Mouse (Mus musculus) liver, embryonic 14.5 days (tissue): ENCODE measurements around the gene Spata5. TPM values are rescaled to one million over a fixed set of nuclear protein-coding genes. Genes with fewer than 3 reads are reported as not detected.

Source experiments
- ATAC-seq: fragments of 200-750 bp; cut with Nextera tagmentation; 2 replicates; pipeline ENCODE4 v1.8.0; 2017; ENCODE audit warnings: moderate number of reproducible peaks, mild to moderate bottlenecking, moderate library complexity; ENCODE audit not compliant: insufficient read depth
- DNase-seq, 3 experiments: peaks; one replicate each; pipeline ENCODE4 v3.0.0-alpha.2; 2012 to 2013; ENCODE audit warnings: low read depth in 3 of 3, low spot score in 3 of 3
- H3K27ac ChIP-seq: fragments of 300-500 bp; sonication (generic); 2 replicates; pipeline ENCODE4 v1.5.1; 2014; ENCODE audit warnings: moderate library complexity, mild to moderate bottlenecking, control low read depth, inconsistent platforms
- H3K27me3 ChIP-seq: fragments of 300-500 bp; sonication (generic); 2 replicates; pipeline ENCODE4 v1.6.1; 2014; ENCODE audit warnings: mild to moderate bottlenecking, low read length, moderate library complexity; ENCODE audit not compliant: control insufficient read depth, insufficient read depth
- H3K36me3 ChIP-seq: fragments of 300-500 bp; sonication (generic); replicated peaks from 2 replicates; pipeline ENCODE4 v1.6.1; 2014; ENCODE audit warnings: low read depth; ENCODE audit not compliant: control insufficient read depth, insufficient read depth
- H3K4me1 ChIP-seq, 2 experiments: fragments of 200-500 bp in 1 of 2; fragments of 300-500 bp in 1 of 2; sonication (generic) in 1 of 2; replicated peaks; 2 replicates each; pipeline ENCODE4 v1.6.1; 2012 to 2014; ENCODE audit warnings: antibody characterized with exemption in 1 of 2, inconsistent platforms in 1 of 2, low read length in 1 of 2; ENCODE audit not compliant: control insufficient read depth in 2 of 2, insufficient read depth in 2 of 2
- H3K4me2 ChIP-seq: fragments of 300-500 bp; sonication (generic); 2 replicates; pipeline ENCODE4 v1.6.1; 2014; ENCODE audit warnings: low read depth, mild to moderate bottlenecking, control low read depth, moderate library complexity
- H3K4me3 ChIP-seq, 2 experiments: fragments of 200-500 bp in 1 of 2; fragments of 300-500 bp in 1 of 2; sonication (generic) in 1 of 2; 2 replicates each; pipeline ENCODE4 v1.5.1; 2012 to 2014; ENCODE audit warnings: low read depth in 2 of 2, low read length in 2 of 2, mild to moderate bottlenecking in 2 of 2, control low read depth in 1 of 2, inconsistent platforms in 1 of 2, moderate library complexity in 1 of 2; ENCODE audit not compliant: insufficient read depth in 1 of 2
- H3K9ac ChIP-seq: fragments of 300-500 bp; sonication (generic); replicated peaks from 2 replicates; pipeline ENCODE4 v1.6.1; 2014; ENCODE audit warnings: mild to moderate bottlenecking, control low read depth, moderate library complexity
- H3K9me3 ChIP-seq: fragments of 300-500 bp; sonication (generic); 2 replicates; pipeline ENCODE4 v1.6.1; 2016; ENCODE audit warnings: low read length, mixed read lengths; ENCODE audit not compliant: control insufficient read depth
- CTCF ChIP-seq: IDR thresholded peaks from 2 replicates; pipeline ENCODE4 v1.5.1; 2016; ENCODE audit warnings: antibody characterized with exemption, low read depth, control low read depth
- EP300 ChIP-seq: IDR thresholded peaks from 2 replicates; pipeline ENCODE4 v1.6.1; 2016; ENCODE audit warnings: antibody characterized with exemption, low read depth
- WGBS: fragments of 180-500 bp; shearing (Covaris S2); extraction: QIAGEN DNeasy Blood & Tissue Kit; methylation state at CpG from one replicate; pipeline ENCODE4 v1.1.7; 2014; ENCODE audit not compliant: insufficient replicate concordance; 5-methylcytosine and 5-hydroxymethylcytosine counted together
- polyA plus RNA-seq, 2 experiments: library from polyadenylated mRNA; depleted of rRNA in 1 of 2; stranded (reverse) in 1 of 2; unstranded in 1 of 2; fragments of >200 nt; fragmentation: Nextera tagmentation in 1 of 2; extraction: Ambion mirVana in 1 of 2; gene quantifications; 2 replicates each; pipeline versions ENCODE4 v1.2.1 to v1.2.3; 2012 to 2014

Gene Spata5
- polyA plus RNA-seq, 2 experiments = 6.0 to 22.2 TPM

DNA sequence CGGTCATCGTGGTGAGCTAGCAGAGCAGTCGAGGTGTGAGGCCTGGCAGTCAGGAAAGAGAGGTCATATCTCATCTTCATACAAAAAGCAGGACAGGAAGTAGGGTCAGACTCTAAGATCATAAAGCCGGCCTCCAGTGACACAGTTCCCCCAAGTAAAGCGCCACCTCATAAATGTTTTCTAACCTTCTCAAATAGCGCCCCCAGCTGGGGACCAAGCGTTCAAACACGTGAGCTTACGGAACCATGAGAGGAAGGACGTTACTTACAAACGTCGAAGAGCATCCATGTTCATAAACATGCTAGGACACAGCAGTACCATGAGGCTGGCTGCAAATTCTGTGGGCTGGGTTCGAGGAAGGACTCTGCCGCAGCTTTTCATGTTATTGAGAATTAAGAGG is 40.5 kb upstream of the Spata5 start:
- H3K4me1 ChIP-seq = no peaks in the 10 kb centered on the region
- 59% methylated on average over 14 of the region's 14 CpGs for WGBS

DNA sequence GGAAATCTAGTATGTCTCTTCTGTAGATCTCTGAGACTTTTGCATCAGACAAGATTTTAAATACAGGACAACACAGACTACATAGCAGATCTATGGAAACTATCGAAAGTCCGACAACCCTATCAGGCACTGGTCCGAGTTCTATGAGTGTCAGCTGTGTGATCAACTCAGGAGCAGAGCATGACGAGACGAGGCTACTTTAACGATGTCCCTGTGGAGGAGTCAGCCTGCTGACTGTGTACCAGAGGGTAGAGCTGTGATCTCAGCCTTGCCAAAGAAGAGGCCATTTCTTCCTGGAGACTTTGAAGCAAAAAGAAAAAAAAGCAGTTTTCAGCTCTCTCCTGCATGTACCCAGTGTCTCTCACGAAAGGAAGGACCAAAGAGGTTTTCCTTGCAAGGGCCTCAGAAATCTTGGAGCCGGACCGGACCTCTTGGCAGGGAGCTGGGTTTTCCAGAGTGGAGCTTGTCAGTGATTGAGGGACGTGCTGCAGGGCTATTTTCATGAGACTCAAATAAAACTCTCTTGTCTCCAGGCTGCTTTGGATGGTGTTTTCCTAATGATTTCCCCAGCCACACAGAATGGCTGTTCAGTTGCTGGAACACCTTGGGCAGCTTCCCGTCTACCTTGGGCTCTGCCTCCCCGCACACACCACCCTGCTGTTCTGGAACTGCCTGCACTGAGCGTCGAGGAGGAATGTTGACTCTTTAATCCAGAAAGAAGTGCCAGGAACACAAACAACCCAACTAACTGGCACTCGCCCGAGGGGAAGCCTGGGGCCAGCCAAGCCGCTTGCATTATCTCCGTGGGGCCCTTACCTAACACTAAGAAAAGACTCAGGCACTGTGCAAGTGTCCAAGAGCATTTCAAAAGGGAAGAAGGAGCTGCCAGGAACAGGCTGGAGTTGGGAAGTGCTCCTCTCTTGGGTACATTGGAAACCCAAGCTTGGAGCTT is 39.5 kb upstream of the Spata5 start:
- H3K4me3 ChIP-seq = no peak overlapping the region
- no peaks in the 10 kb centered on the region for H3K9me3 ChIP-seq
- TF ChIP-seq EP300 = no peak
- TF ChIP-seq CTCF = no peak
- ATAC-seq (no peak), DNase-seq (no peak)
- H3K9ac ChIP-seq = no peak overlapping the region
- no peaks in the 10 kb centered on the region for H3K36me3 ChIP-seq
- WGBS = 66% methylated on average over 18 of the region's 18 CpGs
- no peaks in the 10 kb centered on the region for H3K4me1 ChIP-seq
- no peak overlapping the region for H3K27ac ChIP-seq
- H3K4me2 ChIP-seq = no peak overlapping the region
- no peaks in the 10 kb centered on the region for H3K27me3 ChIP-seq

More for the DNA sequence above, 40.5 kb upstream of the Spata5 start:
- no peaks in the 10 kb centered on the region for H3K27me3 ChIP-seq
- H3K4me3 ChIP-seq = no peak overlapping the region
- TF ChIP-seq EP300 (no peak), CTCF (peak; percentile 44)
- no peaks in the 10 kb centered on the region for H3K9me3 ChIP-seq
- peak in 1 of 3 experiments; percentile 28 for DNase-seq
- no peaks in the 10 kb centered on the region for H3K36me3 ChIP-seq
- no peak overlapping the region for H3K27ac ChIP-seq
- H3K4me2 ChIP-seq = no peak overlapping the region
- H3K9ac ChIP-seq = no peak overlapping the region
- no peak for ATAC-seq

DNA sequence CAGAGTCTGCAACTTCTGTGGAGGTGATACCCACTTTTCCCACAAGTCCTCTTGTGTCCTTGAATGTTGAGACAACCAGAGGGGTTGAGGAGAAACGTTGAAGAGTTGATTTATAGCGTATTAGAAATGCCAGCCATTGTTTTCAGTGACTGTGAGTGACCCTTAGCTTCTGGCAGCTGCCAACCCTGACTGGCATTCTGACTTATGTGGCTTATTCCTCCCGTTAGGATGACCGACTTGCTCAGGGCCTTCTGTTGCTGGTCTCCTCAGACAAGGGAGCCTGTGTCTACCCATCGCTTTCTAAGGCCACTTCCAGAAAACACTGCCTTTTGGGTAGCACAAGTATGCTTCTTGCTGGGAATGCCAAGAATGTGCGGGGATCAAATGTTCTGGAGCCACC is 38.2 kb upstream of the Spata5 start:
- no peak overlapping the region for H3K4me2 ChIP-seq
- H3K9ac ChIP-seq = no peak overlapping the region
- ATAC-seq = no peak
- H3K36me3 ChIP-seq = no peaks in the 10 kb centered on the region
- no peak overlapping the region for H3K27ac ChIP-seq
- DNase-seq = no peak
- WGBS = 53% methylated on average over 6 of the region's 6 CpGs
- no peaks in the 10 kb centered on the region for H3K4me1 ChIP-seq
- no peaks in the 10 kb centered on the region for H3K27me3 ChIP-seq
- no peak overlapping the region for H3K4me3 ChIP-seq
- TF ChIP-seq CTCF (no peak), EP300 (no peak)
- no peaks in the 10 kb centered on the region for H3K9me3 ChIP-seq

DNA sequence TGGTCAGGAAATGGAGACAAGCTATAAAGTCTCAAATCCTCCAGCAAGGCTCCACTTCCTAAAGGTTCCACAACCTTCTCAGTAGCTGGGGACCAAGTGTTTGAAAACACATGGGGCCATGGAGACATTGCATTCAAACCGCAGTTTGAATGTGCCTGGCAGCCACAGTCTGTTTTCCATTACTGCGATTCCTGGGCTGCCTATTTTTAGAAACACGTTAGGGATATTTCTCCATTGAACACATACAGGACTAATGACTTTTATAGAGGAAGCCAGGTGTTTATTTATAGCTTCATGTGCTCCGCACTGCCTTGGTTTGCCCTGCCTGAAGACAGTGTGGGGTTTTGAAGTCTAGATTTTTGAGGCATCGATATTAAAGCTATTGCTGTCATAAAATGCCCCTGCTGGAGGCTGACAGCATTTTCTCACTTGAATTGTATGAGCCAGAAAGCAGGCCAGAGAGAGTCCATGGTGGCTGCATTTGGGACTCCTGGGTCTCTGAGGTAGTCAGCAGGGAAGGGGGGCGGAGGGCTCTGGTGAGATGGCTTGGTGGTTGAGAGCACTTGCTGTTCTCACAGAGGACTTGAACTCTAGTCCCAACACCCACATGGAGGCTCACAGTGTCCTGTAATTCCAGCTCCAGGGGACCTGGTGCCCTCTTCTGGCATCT is 36.5 kb upstream of the Spata5 start:
- TF ChIP-seq CTCF (peak; percentile 9; the same call in 1 of the 2 replicates), EP300 (no peak)
- Histone ChIP-seq H3K4me3 (no peak overlapping the region), H3K27me3 (no peaks in the 10 kb centered on the region), H3K9ac (no peak overlapping the region), H3K9me3 (no peaks in the 10 kb centered on the region), H3K36me3 (no peaks in the 10 kb centered on the region), H3K27ac (no peak overlapping the region), H3K4me2 (no peak overlapping the region), H3K4me1 (no peaks in the 10 kb centered on the region)
- ATAC-seq (no peak), DNase-seq (no peak)
- WGBS = 71% methylated on average over 6 of the region's 6 CpGs

DNA sequence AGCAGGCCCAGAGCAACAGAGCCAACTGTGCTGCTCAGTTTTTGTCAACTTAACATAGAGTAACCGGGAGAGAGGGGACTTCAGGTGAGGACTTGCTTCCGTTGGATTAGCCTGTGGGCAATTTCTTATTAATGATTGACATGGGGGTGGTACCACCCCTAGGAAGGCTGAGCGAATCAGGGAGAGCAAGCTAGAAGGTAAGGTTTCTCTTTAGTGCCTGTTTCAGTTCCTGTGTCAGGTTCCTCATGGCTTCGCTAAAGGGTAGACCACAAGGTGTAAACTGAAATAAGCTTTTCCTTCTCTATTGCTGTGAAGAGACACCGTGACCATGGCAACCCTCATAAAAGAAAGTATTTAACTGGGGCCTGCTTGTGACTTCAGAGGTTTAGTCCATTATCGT is 32.4 kb upstream of the Spata5 start:
- DNase-seq (no peak), ATAC-seq (no peak)
- TF ChIP-seq CTCF (no peak), EP300 (no peak)
- Histone ChIP-seq H3K9ac (no peak overlapping the region), H3K36me3 (no peaks in the 10 kb centered on the region), H3K4me2 (no peak overlapping the region), H3K9me3 (no peaks in the 10 kb centered on the region), H3K4me1 (no peaks in the 10 kb centered on the region), H3K27ac (no peak overlapping the region), H3K4me3 (no peak overlapping the region), H3K27me3 (no peaks in the 10 kb centered on the region)
- 72% methylated on average over 6 of the region's 6 CpGs for WGBS
